Mouse (Mus musculus): ENCODE data around the gene Phlpp2. TPM values are rescaled to one million over a fixed set of nuclear protein-coding genes. Genes with fewer than 3 reads are reported as not detected.

Gene Phlpp2
- polyA plus RNA-seq, 1 experiment from 2014 or later: 2.8 TPM

DNA sequence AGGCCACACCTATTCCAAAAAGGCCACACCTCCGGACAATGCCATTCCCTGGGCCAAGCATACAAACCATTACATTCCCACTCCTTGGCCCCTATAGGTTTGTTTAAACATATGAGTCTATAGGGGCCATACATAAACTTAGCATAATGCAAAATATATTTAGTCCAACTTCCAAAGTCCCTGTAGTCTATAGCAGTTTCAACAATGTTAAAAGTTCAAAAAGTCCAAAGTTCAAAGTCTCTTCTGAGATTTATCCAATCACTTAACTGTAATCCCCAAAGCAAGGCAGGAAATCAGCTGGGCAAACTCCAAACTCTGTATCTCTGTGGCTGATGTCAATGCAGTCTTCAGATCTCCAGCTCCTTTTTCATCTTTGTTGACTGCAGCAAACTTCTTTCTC is 20.9 kb downstream of the Phlpp2 start:
- no peak for DNase-seq (ENCODE audit: low spot score)
- H3K27me3 ChIP-seq (replicated peaks; ENCODE audit: control insufficient read depth, insufficient read depth, low read length): no peaks in the 10 kb centered on the region
- WGBS: 89% methylated on average over 1 of the region's 1 CpGs
- no peak overlapping the region for H3K4me2 ChIP-seq (ENCODE audit: low read depth, low read length)
- H3K27ac ChIP-seq (replicated peaks; ENCODE audit: low read depth, low read length): no peak overlapping the region
- no peaks in the 10 kb centered on the region for H3K4me1 ChIP-seq (ENCODE audit: control insufficient read depth, insufficient read depth, low read length)
- no peak overlapping the region for H3K4me3 ChIP-seq (ENCODE audit: low read depth, low read length)
- H3K9ac ChIP-seq (ENCODE audit: low read depth, low read length): no peak overlapping the region
- peaks cover 20% of the 10 kb centered on the region for H3K36me3 ChIP-seq (ENCODE audit: control insufficient read depth, insufficient read depth, low read length)
- ATAC-seq (ENCODE audit: low read depth): no peak
- H3K9me3 ChIP-seq (ENCODE audit: control insufficient read depth, low read length): no peaks in the 10 kb centered on the region

DNA sequence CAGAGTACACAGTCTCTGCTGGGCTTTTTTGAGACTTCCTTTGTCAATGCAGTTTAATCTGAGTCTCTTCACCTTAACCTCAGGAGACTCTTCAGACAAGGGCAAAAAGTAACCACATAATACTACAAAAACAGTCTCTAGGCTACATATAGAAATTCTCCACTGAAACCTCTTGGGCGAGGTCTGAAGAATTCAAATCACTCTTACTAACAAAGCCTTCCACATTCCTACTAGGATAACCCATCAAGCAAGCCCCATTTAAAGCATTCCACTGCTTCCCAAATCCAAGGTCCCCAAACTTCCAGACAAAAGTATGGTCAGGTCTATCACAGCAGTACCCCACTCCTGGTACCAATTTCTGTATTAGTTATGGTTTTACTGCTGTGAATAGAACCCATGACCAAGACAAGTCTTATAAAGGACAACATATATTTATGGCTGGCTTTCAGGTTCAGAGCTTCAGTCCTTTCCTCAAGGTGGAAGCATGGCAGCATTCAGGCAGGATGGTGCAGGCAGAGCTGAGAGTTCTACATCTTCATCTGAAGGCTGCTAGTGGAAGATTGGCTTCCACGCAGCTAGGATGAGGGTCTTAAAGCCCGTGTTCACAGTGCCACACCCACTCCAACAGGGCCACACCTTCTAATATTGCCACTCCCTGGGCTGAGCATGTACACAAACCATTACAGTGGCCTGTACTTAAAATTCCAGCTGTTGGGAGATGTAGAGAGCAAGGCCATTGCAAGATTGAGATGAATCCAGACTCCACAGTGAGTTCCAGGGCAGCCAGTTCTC is 22.6 kb downstream of the Phlpp2 start:
- Histone ChIP-seq H3K36me3 (ENCODE audit: control insufficient read depth, insufficient read depth, low read length) (peaks cover 24% of the 10 kb centered on the region), H3K4me3 (ENCODE audit: low read depth, low read length) (no peak overlapping the region), H3K9ac (ENCODE audit: low read depth, low read length) (no peak overlapping the region), H3K4me2 (ENCODE audit: low read depth, low read length) (no peak overlapping the region), H3K4me1 (ENCODE audit: control insufficient read depth, insufficient read depth, low read length) (no peaks in the 10 kb centered on the region), H3K9me3 (ENCODE audit: control insufficient read depth, low read length) (no peaks in the 10 kb centered on the region), H3K27ac (replicated peaks; ENCODE audit: low read depth, low read length) (no peak overlapping the region), H3K27me3 (replicated peaks; ENCODE audit: control insufficient read depth, insufficient read depth, low read length) (no peaks in the 10 kb centered on the region)
- no peak for ATAC-seq (ENCODE audit: low read depth)
- DNase-seq (ENCODE audit: low spot score): no peak
- 89% methylated on average over 3 of the region's 3 CpGs for WGBS

DNA sequence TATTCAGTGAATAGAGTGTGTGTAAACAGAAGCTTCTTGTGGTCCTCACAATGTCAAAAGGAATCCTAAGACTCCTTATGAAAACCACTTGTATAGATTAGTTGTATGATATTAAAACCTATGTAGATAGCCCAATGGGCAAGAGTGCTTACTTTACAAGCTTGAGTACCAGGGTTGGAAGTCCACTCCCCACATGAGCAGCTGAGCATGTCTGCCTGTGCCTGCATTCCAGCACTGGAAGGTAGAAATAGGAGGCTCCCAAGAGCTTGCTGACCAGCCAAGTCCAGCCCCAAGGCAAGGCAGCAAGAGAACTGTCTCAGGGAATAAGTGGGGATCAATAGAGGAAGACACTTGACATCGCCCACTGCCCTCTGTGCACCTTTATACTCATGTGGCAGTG is 26.3 kb downstream of the Phlpp2 start:
- no peaks in the 10 kb centered on the region for H3K4me1 ChIP-seq (ENCODE audit: control insufficient read depth, insufficient read depth, low read length)
- WGBS: 100% methylated on average over 1 of the region's 1 CpGs
- ATAC-seq (ENCODE audit: low read depth): no peak

DNA sequence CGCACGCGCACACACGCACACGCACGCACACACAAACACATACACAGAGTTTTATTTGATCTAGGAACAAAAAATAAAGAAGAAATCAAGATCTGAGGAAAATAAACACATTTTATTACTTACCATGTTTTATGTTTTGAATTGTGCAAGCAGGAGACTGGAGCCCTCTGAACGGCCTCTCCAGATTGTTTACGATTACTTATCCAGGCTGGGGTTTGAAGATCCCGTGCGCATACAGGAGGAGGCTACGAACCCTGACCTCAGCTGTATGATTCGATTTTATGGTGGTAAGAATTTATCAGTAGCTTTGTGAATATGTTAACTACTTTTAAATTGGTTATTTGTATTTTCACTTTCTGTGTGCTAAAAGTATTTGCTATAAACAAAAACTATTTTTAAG is 27.0 kb downstream of the Phlpp2 start:
- ATAC-seq (ENCODE audit: low read depth) (no peak), DNase-seq (ENCODE audit: low spot score) (no peak)
- 84% methylated on average over 12 of the region's 12 CpGs for WGBS
- Histone ChIP-seq H3K4me2 (ENCODE audit: low read depth, low read length) (no peak overlapping the region), H3K36me3 (ENCODE audit: control insufficient read depth, insufficient read depth, low read length) (peaks cover 21% of the 10 kb centered on the region), H3K4me1 (ENCODE audit: control insufficient read depth, insufficient read depth, low read length) (no peaks in the 10 kb centered on the region), H3K4me3 (ENCODE audit: low read depth, low read length) (no peak overlapping the region), H3K9me3 (ENCODE audit: control insufficient read depth, low read length) (no peaks in the 10 kb centered on the region), H3K9ac (ENCODE audit: low read depth, low read length) (no peak overlapping the region), H3K27me3 (replicated peaks; ENCODE audit: control insufficient read depth, insufficient read depth, low read length) (no peaks in the 10 kb centered on the region), H3K27ac (replicated peaks; ENCODE audit: low read depth, low read length) (no peak overlapping the region)

More for the DNA sequence above, 26.3 kb downstream of the Phlpp2 start:
- Histone ChIP-seq H3K4me3 (ENCODE audit: low read depth, low read length) (no peak overlapping the region), H3K36me3 (ENCODE audit: control insufficient read depth, insufficient read depth, low read length) (peaks cover 17% of the 10 kb centered on the region), H3K9ac (ENCODE audit: low read depth, low read length) (no peak overlapping the region), H3K27me3 (replicated peaks; ENCODE audit: control insufficient read depth, insufficient read depth, low read length) (no peaks in the 10 kb centered on the region), H3K27ac (replicated peaks; ENCODE audit: low read depth, low read length) (no peak overlapping the region), H3K9me3 (ENCODE audit: control insufficient read depth, low read length) (no peaks in the 10 kb centered on the region), H3K4me2 (ENCODE audit: low read depth, low read length) (no peak overlapping the region)
- DNase-seq (ENCODE audit: low spot score): no peak

- ATAC-seq (ENCODE audit: low read depth) (no peak), DNase-seq (ENCODE audit: low spot score) (no peak)
- H3K9ac ChIP-seq (ENCODE audit: low read depth, low read length): no peak overlapping the region
These were observed 34.0 kb downstream of the Phlpp2 start for GRCm38 (mm10) chr8:109902379-109902778.

DNA sequence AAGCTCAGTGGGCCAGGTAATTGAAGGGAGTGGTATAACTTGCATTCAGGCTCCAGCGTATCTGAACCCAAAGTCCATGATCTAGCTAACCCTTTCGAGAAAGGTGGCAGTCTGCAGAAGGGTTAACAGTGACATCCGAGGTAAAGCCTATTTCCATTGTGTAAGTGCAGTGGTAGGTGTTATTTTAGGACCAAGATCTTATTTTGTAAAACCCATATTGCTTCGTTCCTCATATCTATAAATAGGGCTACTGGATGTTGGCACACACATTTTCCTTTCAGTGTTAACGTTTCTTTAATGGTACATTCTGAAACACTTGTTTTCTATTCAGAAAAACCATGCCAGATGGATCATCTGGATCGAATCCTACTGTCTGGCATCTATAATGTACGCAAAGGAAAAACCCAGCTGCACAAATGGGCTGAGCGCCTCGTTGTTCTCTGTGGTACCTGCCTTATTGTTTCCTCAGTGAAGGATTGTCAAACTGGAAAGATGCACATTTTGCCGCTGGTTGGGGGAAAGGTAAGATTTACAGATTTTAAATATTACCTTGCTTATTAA is 35.6 kb downstream of the Phlpp2 start:
- no peak overlapping the region for H3K4me3 ChIP-seq (ENCODE audit: low read depth, low read length)
- H3K9me3 ChIP-seq (ENCODE audit: control insufficient read depth, low read length): no peaks in the 10 kb centered on the region
- no peak overlapping the region for H3K9ac ChIP-seq (ENCODE audit: low read depth, low read length)
- no peak overlapping the region for H3K27ac ChIP-seq (replicated peaks; ENCODE audit: low read depth, low read length)
- H3K27me3 ChIP-seq (replicated peaks; ENCODE audit: control insufficient read depth, insufficient read depth, low read length): no peaks in the 10 kb centered on the region
- H3K4me1 ChIP-seq (ENCODE audit: control insufficient read depth, insufficient read depth, low read length): no peaks in the 10 kb centered on the region
- H3K4me2 ChIP-seq (ENCODE audit: low read depth, low read length): no peak overlapping the region
- 65% methylated on average over 10 of the region's 10 CpGs for WGBS
- peak; percentile 35 for DNase-seq (ENCODE audit: low spot score)
- peaks cover 38% of the 10 kb centered on the region for H3K36me3 ChIP-seq (ENCODE audit: control insufficient read depth, insufficient read depth, low read length)
- no peak for ATAC-seq (ENCODE audit: low read depth)

More at GRCm38 (mm10) chr8:109902379-109902778, 34.0 kb downstream of the Phlpp2 start:
- H3K4me1 ChIP-seq (ENCODE audit: control insufficient read depth, insufficient read depth, low read length): no peaks in the 10 kb centered on the region
- H3K27ac ChIP-seq (replicated peaks; ENCODE audit: low read depth, low read length): no peak overlapping the region
- H3K4me2 ChIP-seq (ENCODE audit: low read depth, low read length): no peak overlapping the region
- no peak overlapping the region for H3K4me3 ChIP-seq (ENCODE audit: low read depth, low read length)
- no peaks in the 10 kb centered on the region for H3K9me3 ChIP-seq (ENCODE audit: control insufficient read depth, low read length)
- no peaks in the 10 kb centered on the region for H3K27me3 ChIP-seq (replicated peaks; ENCODE audit: control insufficient read depth, insufficient read depth, low read length)
- H3K36me3 ChIP-seq (ENCODE audit: control insufficient read depth, insufficient read depth, low read length): peaks cover 23% of the 10 kb centered on the region; the same call in 1 of the 2 replicates

GRCm38 (mm10) chr8:109904928-109905668 is 36.8 kb downstream of the Phlpp2 start:
- H3K9ac ChIP-seq (ENCODE audit: low read depth, low read length): no peak overlapping the region
- WGBS: 91% methylated on average over 1 of the region's 1 CpGs
- no peak overlapping the region for H3K27ac ChIP-seq (replicated peaks; ENCODE audit: low read depth, low read length)
- DNase-seq (ENCODE audit: low spot score): no peak
- no peaks in the 10 kb centered on the region for H3K27me3 ChIP-seq (replicated peaks; ENCODE audit: control insufficient read depth, insufficient read depth, low read length)
- ATAC-seq (ENCODE audit: low read depth): no peak
- no peaks in the 10 kb centered on the region for H3K9me3 ChIP-seq (ENCODE audit: control insufficient read depth, low read length)
- H3K4me1 ChIP-seq (ENCODE audit: control insufficient read depth, insufficient read depth, low read length): no peaks in the 10 kb centered on the region
- peaks cover 47% of the 10 kb centered on the region for H3K36me3 ChIP-seq (ENCODE audit: control insufficient read depth, insufficient read depth, low read length)
- H3K4me2 ChIP-seq (ENCODE audit: low read depth, low read length): no peak overlapping the region
- H3K4me3 ChIP-seq (ENCODE audit: low read depth, low read length): no peak overlapping the region

DNA sequence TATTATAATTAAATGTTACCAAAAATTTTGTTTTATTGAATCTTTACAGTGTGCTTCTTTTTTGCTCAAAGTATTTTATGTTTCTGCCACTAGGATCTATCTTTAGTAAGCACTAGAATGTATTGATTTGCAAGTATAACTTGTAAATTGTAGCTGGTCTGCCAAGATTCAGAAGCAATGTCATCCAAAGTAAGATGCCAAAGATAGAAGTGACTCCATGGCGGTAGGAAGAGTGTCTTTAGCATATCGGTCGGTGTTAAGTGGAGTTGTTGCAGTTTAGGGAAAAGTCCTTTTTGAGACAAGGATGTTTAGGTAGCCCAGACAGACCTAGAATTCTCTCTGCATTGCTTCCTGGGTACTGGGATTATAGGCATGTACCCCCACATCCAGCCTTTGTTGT is 38.6 kb downstream of the Phlpp2 start:
- no peak for ATAC-seq (ENCODE audit: low read depth)
- Histone ChIP-seq H3K4me2 (ENCODE audit: low read depth, low read length) (no peak overlapping the region), H3K9me3 (ENCODE audit: control insufficient read depth, low read length) (no peaks in the 10 kb centered on the region), H3K9ac (ENCODE audit: low read depth, low read length) (no peak overlapping the region), H3K36me3 (ENCODE audit: control insufficient read depth, insufficient read depth, low read length) (peaks cover 55% of the 10 kb centered on the region), H3K27me3 (replicated peaks; ENCODE audit: control insufficient read depth, insufficient read depth, low read length) (no peaks in the 10 kb centered on the region), H3K4me1 (ENCODE audit: control insufficient read depth, insufficient read depth, low read length) (no peaks in the 10 kb centered on the region), H3K27ac (replicated peaks; ENCODE audit: low read depth, low read length) (no peak overlapping the region), H3K4me3 (ENCODE audit: low read depth, low read length) (no peak overlapping the region)
- DNase-seq (ENCODE audit: low spot score): no peak
- WGBS: 92% methylated on average over 3 of the region's 3 CpGs

All from embryonic facial prominence, embryonic 14.5 days (tissue).